In the genomic region with DNA sequence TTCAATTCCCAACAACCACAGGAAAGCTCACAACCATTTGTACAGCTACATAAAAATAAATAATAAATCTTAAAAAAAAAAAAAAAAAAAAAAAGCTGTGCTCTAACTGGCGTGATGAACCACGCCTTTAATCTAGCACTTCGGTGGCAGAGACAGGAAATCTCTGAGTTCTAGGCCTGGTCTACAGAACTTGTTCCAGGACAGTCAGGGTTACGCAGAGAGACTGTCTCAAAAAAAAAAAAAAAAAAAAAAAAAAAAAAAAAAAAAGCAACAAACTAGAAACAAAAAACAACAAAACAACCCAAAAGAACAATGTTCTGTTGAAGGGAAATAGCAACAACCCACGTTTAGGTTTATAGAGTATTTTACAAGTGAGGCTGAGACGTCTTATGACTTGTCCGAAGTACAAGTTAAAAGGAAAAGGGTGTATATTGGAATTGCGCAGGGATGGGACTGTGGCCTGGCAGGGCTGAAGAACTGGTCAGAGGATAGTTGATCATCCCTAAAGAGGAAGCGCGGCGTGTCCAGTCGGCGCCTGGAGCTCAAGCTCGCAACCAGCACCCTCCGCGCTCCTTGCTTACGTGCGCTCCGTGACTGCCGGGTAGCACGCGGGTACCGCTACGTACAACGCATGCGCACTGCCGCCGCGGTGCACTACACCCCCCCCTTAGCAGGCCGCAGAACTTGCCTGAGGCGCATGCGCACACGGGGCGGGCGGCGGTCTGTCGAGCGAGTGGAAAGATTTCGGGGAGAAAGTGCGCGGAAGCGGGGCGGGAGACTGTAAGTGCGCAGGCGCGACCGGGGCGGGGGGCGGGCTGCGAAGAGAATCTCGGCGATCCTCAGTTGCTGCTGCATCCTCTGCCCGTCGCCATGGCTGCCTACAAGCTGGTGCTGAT, we compare ENCODE assay signal across 8 mouse cellular contexts. TPM values are rescaled to one million over a fixed set of nuclear protein-coding genes. Genes with fewer than 3 reads are reported as not detected.
DNase-seq lines count a peak whose midpoint lies in the region; ATAC-seq lines count a peak whose summit lies in the region.

A gene (plus strand): TSS at position 746 of the 896 bp plus-strand sequence.

- H3K4me1 ChIP-seq in hindbrain, embryonic 15.5 days (replicated peaks): peaks cover 26% of the 10 kb centered on the region

- peaks cover 14% of the 10 kb centered on the region for H3K36me3 ChIP-seq in hindbrain, embryonic 15.5 days

- H3K4me3 ChIP-seq in hindbrain, embryonic 15.5 days: peak within 1 kb of the TSS; percentile 99

- no peaks in the 10 kb centered on the region for H3K27me3 ChIP-seq in hindbrain, embryonic 15.5 days

- peak; percentile 95 for ATAC-seq in hindbrain, embryonic 15.5 days (ENCODE audit: low FRiP score, low read depth)

- 4% methylated on average over 54 of the region's 54 CpGs for whole genome bisulfite sequencing in hindbrain, embryonic 15.5 days

- peak; percentile 98 for DNase-seq in T-cell, adult 2 months (ENCODE audit: low spot score)
- peak; percentile 95 to 98 for DNase-seq in cerebellum, postnatal 36 days
- DNase-seq in frontal cortex, postnatal 36 days (ENCODE audit: low spot score in 2 of 2): peak; percentile 94 to 95
- DNase-seq in left cerebral cortex, adult 11 months (ENCODE audit: low spot score): peak; percentile 92
- peak; percentile 97 to 98 for DNase-seq in lung, postnatal 4 days
- DNase-seq in retina, postnatal 7 days (ENCODE audit: low read depth, low spot score): peak; percentile 98
- DNase-seq in urinary bladder, adult 2 months (ENCODE audit: low spot score): peak; percentile 86

- H3K9me3 ChIP-seq in hindbrain, embryonic 15.5 days: no peaks in the 10 kb centered on the region

- peak within 1 kb of the TSS; percentile 95 for H3K27ac ChIP-seq in hindbrain, embryonic 15.5 days (replicated peaks)

- peak within 1 kb of the TSS; percentile 94 for H3K4me2 ChIP-seq in hindbrain, embryonic 15.5 days

- peak within 1 kb of the TSS; percentile 97 for H3K9ac ChIP-seq in hindbrain, embryonic 15.5 days

RNA-seq across cellular contexts. Expression of the gene that starts here (rescaled TPM):
- polyA plus RNA-seq in hindbrain, embryonic 15.5 days (2015; fragmentation: Nextera tagmentation; extraction: Ambion mirVana): 530 and 573 TPM in 2 replicates
- 266 and 271 TPM in 2 replicates for polyA plus RNA-seq in urinary bladder, adult 2 months (2012; rRNA removed)

Comparison
In these comparisons a context has a peak if more than half of its experiments do, and no peak if none do; other contexts are left out.
1. Peak in every context shown above with its lines: DNase-seq, ATAC-seq, H3K4me3 ChIP-seq and H3K27ac ChIP-seq.